Mouse (Mus musculus) CH12.LX (cell line): Measurements from ENCODE around the gene Ddr1. TPM values are rescaled to one million over a fixed set of nuclear protein-coding genes. Genes with fewer than 3 reads are reported as not detected.

Experiments used
- DNase-seq: peaks from one replicate; pipeline ENCODE4 v3.0.0-alpha.2; 2013; ENCODE audit errors: extremely low read depth
- H3K27ac ChIP-seq: 2 replicates; pipeline ENCODE4 v1.5.1; 2012; ENCODE audit warnings: low read depth, mild to moderate bottlenecking, control low read depth, moderate library complexity; ENCODE audit not compliant: insufficient read depth
- H3K27me3 ChIP-seq: replicated peaks from 2 replicates; pipeline ENCODE3; 2012; ENCODE audit warnings: inconsistent platforms
- H3K36me3 ChIP-seq, 2 experiments: replicated peaks in 1 of 2; 2 replicates each; pipeline versions ENCODE3 to v1.6.1; 2012; ENCODE audit warnings: inconsistent platforms in 1 of 2, low read length in 1 of 2, mild to moderate bottlenecking in 1 of 2, mixed read lengths in 1 of 2, moderate library complexity in 1 of 2; ENCODE audit not compliant: control insufficient read depth in 1 of 2, insufficient read depth in 1 of 2
- H3K4me1 ChIP-seq, 2 experiments: 2 replicates each; pipeline ENCODE4 v1.6.1; 2012; ENCODE audit warnings: inconsistent platforms in 1 of 2, moderate library complexity in 1 of 2; ENCODE audit not compliant: insufficient read depth in 2 of 2, control insufficient read depth in 1 of 2
- H3K4me2 ChIP-seq: 2 replicates; pipeline ENCODE4 v1.6.1; 2012; ENCODE audit warnings: low read depth, mild to moderate bottlenecking, control low read depth; ENCODE audit not compliant: poor library complexity, insufficient read depth, severe bottlenecking
- H3K4me3 ChIP-seq, 3 experiments: fragments of 150-350 bp in 1 of 3; sonication (generic) in 1 of 3; replicated peaks in 1 of 3; 2 replicates each; pipeline versions ENCODE3 to v1.5.1; 2011 to 2012; ENCODE audit warnings: low read depth in 2 of 3, low read length in 2 of 3, mild to moderate bottlenecking in 2 of 3, moderate library complexity in 2 of 3, control low read depth in 1 of 3, improper control_type of control experiment in 1 of 3, inconsistent platforms in 1 of 3, mixed read lengths in 1 of 3; ENCODE audit not compliant: poor library complexity in 1 of 3
- H3K79me2 ChIP-seq: replicated peaks from 2 replicates; pipeline ENCODE4 v1.6.1; 2012; ENCODE audit warnings: mild to moderate bottlenecking, moderate library complexity; ENCODE audit not compliant: control insufficient read depth, poor library complexity, insufficient read depth, severe bottlenecking; ENCODE audit errors: extremely low read depth
- H3K9ac ChIP-seq: 2 replicates; pipeline ENCODE4 v1.6.1; 2012; ENCODE audit warnings: low read depth, mild to moderate bottlenecking, control low read depth, moderate library complexity; ENCODE audit not compliant: insufficient read depth
- H3K9me3 ChIP-seq: replicated peaks from 2 replicates; pipeline ENCODE3; 2012; ENCODE audit warnings: low read length, inconsistent platforms, mixed read lengths
- CHD1 ChIP-seq: IDR thresholded peaks from 2 replicates; pipeline ENCODE4 v1.6.1; 2012; ENCODE audit warnings: low read depth, low read length, improper control_type of control experiment, inconsistent platforms
- CTCF ChIP-seq, 2 experiments: IDR thresholded peaks in 1 of 2; conservative IDR thresholded peaks in 1 of 2; 2 replicates each; pipeline ENCODE4 v1.5.1; 2011 to 2012; ENCODE audit warnings: low read depth in 2 of 2, low read length in 2 of 2, improper control_type of control experiment in 1 of 2, inconsistent platforms in 1 of 2, mild to moderate bottlenecking in 1 of 2, moderate library complexity in 1 of 2
- E2F4 ChIP-seq: IDR thresholded peaks from 2 replicates; pipeline ENCODE4 v1.6.1; 2011; ENCODE audit warnings: low read depth, low read length, improper control_type of control experiment; ENCODE audit not compliant: insufficient replicate concordance
- ELF1 ChIP-seq: IDR thresholded peaks from 2 replicates; pipeline ENCODE4 v1.6.1; 2014; ENCODE audit warnings: low read depth, mild to moderate bottlenecking, inconsistent platforms, low read length, improper control_type of control experiment
- EP300 ChIP-seq: IDR thresholded peaks from 2 replicates; pipeline ENCODE4 v1.6.1; 2011; ENCODE audit warnings: low read length, improper control_type of control experiment
- ETS1 ChIP-seq: conservative IDR thresholded peaks from 2 replicates; pipeline ENCODE4 v1.6.1; 2012; ENCODE audit warnings: low read depth, mild to moderate bottlenecking, inconsistent platforms, low read length, improper control_type of control experiment, moderate library complexity
- HCFC1 ChIP-seq: IDR thresholded peaks from 2 replicates; pipeline ENCODE4 v1.6.1; 2012; ENCODE audit warnings: low read depth, mild to moderate bottlenecking, inconsistent platforms, low read length, improper control_type of control experiment
- IRF4 ChIP-seq: IDR thresholded peaks from 2 replicates; pipeline ENCODE4 v1.6.1; 2014; ENCODE audit warnings: low read depth, mild to moderate bottlenecking, inconsistent platforms, low read length, improper control_type of control experiment
- JUN ChIP-seq: IDR thresholded peaks from 2 replicates; pipeline ENCODE4 v1.6.1; 2011; ENCODE audit warnings: low read depth, mild to moderate bottlenecking, low read length, improper control_type of control experiment, moderate library complexity; ENCODE audit not compliant: insufficient read depth
- JUND ChIP-seq: conservative IDR thresholded peaks from 2 replicates; pipeline ENCODE4 v1.6.1; 2011; ENCODE audit warnings: low read depth, low read length, improper control_type of control experiment
- KAT2A ChIP-seq: IDR thresholded peaks from 2 replicates; pipeline ENCODE4 v1.6.1; 2012; ENCODE audit warnings: low read length, improper control_type of control experiment, inconsistent platforms; ENCODE audit not compliant: insufficient replicate concordance
- MAX ChIP-seq: IDR thresholded peaks from 2 replicates; pipeline ENCODE4 v1.6.1; 2011; ENCODE audit warnings: low read length, improper control_type of control experiment
- MXI1 ChIP-seq: IDR thresholded peaks from 2 replicates; pipeline ENCODE4 v1.6.1; 2011; ENCODE audit warnings: mild to moderate bottlenecking, low read depth, low read length, improper control_type of control experiment
- MYC ChIP-seq: IDR thresholded peaks from 2 replicates; pipeline ENCODE4 v1.6.1; 2011; ENCODE audit warnings: low read depth, mild to moderate bottlenecking, improper control_type of control experiment, low read length
- NELFE ChIP-seq: IDR thresholded peaks from 2 replicates; pipeline ENCODE4 v1.6.1; 2011; ENCODE audit warnings: low read depth, low read length, improper control_type of control experiment
- NRF1 ChIP-seq: IDR thresholded peaks from 2 replicates; pipeline ENCODE4 v1.6.1; 2014; ENCODE audit warnings: low read depth, mild to moderate bottlenecking, inconsistent platforms, low read length, improper control_type of control experiment, moderate library complexity
- PAX5 ChIP-seq: IDR thresholded peaks from 2 replicates; pipeline ENCODE4 v1.6.1; 2012; ENCODE audit warnings: low read length, inconsistent platforms, mixed read lengths
- POLR2AphosphoS2 ChIP-seq: IDR thresholded peaks from 2 replicates; pipeline ENCODE4 v1.6.1; 2011; ENCODE audit warnings: low read depth, low read length, improper control_type of control experiment
- RAD21 ChIP-seq: IDR thresholded peaks from 2 replicates; pipeline ENCODE4 v1.6.1; 2011; ENCODE audit warnings: low read depth, mild to moderate bottlenecking, low read length, improper control_type of control experiment, moderate library complexity
- RCOR1 ChIP-seq: conservative IDR thresholded peaks from 2 replicates; pipeline ENCODE4 v1.6.1; 2012; ENCODE audit warnings: low read depth, mild to moderate bottlenecking, inconsistent platforms, low read length, improper control_type of control experiment
- SIN3A ChIP-seq: IDR thresholded peaks from 2 replicates; pipeline ENCODE4 v1.6.1; 2012; ENCODE audit warnings: low read length, improper control_type of control experiment, inconsistent platforms
- SMC3 ChIP-seq: IDR thresholded peaks from 2 replicates; pipeline ENCODE4 v1.6.1; 2011; ENCODE audit warnings: low read depth, low read length, improper control_type of control experiment
- USF2 ChIP-seq: conservative IDR thresholded peaks from 2 replicates; pipeline ENCODE4 v1.6.1; 2011; ENCODE audit warnings: low read depth, low read length, improper control_type of control experiment
- ZC3H11A ChIP-seq: IDR thresholded peaks from 2 replicates; pipeline ENCODE4 v1.6.1; 2012; ENCODE audit warnings: low read depth, mild to moderate bottlenecking, inconsistent platforms, low read length, improper control_type of control experiment
- ZKSCAN1 ChIP-seq: IDR thresholded peaks from 2 replicates; pipeline ENCODE4 v1.6.1; 2012; ENCODE audit warnings: low read depth, inconsistent platforms, low read length, improper control_type of control experiment, borderline replicate concordance
- ZMIZ1 ChIP-seq: IDR thresholded peaks from 2 replicates; pipeline ENCODE4 v1.6.1; 2012; ENCODE audit warnings: low read depth, mild to moderate bottlenecking, inconsistent platforms, low read length, improper control_type of control experiment
- ZNF384 ChIP-seq: IDR thresholded peaks from 2 replicates; pipeline ENCODE4 v1.6.1; 2012; ENCODE audit warnings: low read depth, low read length, improper control_type of control experiment, inconsistent platforms
- dilution Hi-C: fragments of 300-500 bp; cut with MboI; formaldehyde crosslinking; loops from 2 replicates; pipeline ENCODE4 v1.14.3; 2020; ENCODE audit warnings: low sequenced_read_pairs; ENCODE audit not compliant: extremely low pct_unique_long_range_greater_than_20kb, extremely low pct_ligation_motif_present
- in situ Hi-C: fragments of 300-500 bp; cut with MboI; formaldehyde crosslinking; loops from 3 replicates; pipeline ENCODE4 v1.14.3; 2019; ENCODE audit warnings: low sequenced_read_pairs, low pct_ligation_motif_present, low pct_unique_long_range_greater_than_20kb, mixed read lengths
- polyA plus RNA-seq: library from polyadenylated mRNA; unstranded; fragments of >175 nt; gene quantifications from 2 replicates; pipeline ENCODE4 v1.2.1, GENCODE M21; 2012; ENCODE audit warnings: low read depth; ENCODE audit not compliant: insufficient read length
- total RNA-seq, 2 experiments: library from RNA; depleted of rRNA; stranded (reverse); fragments of 300-350 nt in 1 of 2; fragments of >200 nt in 1 of 2; gene quantifications; 2 replicates each; pipeline ENCODE4 v1.2.3; 2012 to 2014

The Ddr1 gene
- total and polyA plus RNA-seq, 3 experiments: 0.83 to 3.6 (median 3.1) TPM

DNA sequence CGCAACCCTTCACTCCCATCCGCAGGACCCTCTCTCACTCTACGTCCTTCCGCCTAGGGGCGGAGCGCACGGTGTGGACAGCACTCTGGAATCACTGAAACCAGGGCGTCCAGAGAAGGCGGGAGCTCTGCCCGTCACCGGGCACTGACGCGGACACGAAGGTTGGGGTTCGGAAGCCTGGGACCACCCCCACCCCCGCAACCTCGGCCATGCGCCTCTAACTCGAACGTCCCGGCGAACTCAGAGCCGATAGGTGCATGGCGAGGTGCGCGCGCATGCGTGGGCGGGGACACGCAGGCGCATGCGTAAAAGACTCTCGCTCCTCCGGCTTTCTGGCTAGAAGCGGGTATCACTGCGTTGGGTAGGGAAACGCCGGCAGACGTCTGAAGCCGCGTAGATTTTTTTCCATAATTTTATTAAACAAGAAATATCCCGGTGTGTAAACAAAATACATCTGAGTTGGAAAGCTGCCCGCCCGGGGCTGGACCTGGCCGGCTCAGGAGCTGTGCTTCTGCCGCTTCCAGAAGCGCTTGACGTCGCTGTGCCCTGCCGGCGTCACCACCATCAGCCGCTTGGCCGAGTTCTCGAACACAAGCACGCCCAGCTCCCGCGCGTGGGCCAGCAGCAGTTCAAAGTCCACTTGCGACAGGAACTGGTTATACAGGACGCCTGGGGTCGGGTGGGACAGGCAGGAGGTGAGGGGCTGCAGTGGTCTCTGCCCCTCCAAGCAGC is 36.9 kb downstream of the Ddr1 start, which contains the start of gene Vars2 (continued):
- TF ChIP-seq EP300 (no peak), JUND (no peak), POLR2AphosphoS2 (peak; percentile 96), ZMIZ1 (peak; percentile 72), MAX (peak; percentile 90), PAX5 (no peak), CTCF (conservative IDR thresholded peaks at IDR 0.05 in 1 of 2, IDR thresholded peaks at IDR 0.05 in 1 of 2; ENCODE audit: low read depth in 2 of 2, low read length in 2 of 2) (no peak; a peak in 1 of 4 replicates), E2F4 (no peak), USF2 (no peak), CHD1 (no peak), ETS1 (no peak), HCFC1 (peak; percentile 67), KAT2A (no peak), NELFE (peak; percentile 94), NRF1 (peak; percentile 99), ZC3H11A (no peak)

- H3K4me3 ChIP-seq: peak overlapping the region; percentile 79 to 93 (median 87)
Measured at GRCm38 (mm10) chr17:35666851-35667256, 37.6 kb downstream of the Ddr1 start.

GRCm38 (mm10) chr17:35665957-35666515 is 38.4 kb downstream of the Ddr1 start:
- DNase-seq: peak; percentile 83
- Histone ChIP-seq H3K4me2 (no peak overlapping the region), H3K36me3 (peaks cover 54 to 74% of the 10 kb centered on the region in 2 experiments), H3K4me1 (peaks cover 7 to 17% of the 10 kb centered on the region in 2 experiments), H3K9me3 (no peaks in the 10 kb centered on the region)
- in situ Hi-C loops: no loop called here
- TF ChIP-seq MAX: peak; percentile 53; the same call in 1 of the 2 replicates
- no peak for TF ChIP-seq RCOR1
- no peak for TF ChIP-seq ZNF384
- 0 out of 2 replicates have a peak, but pooled peaks have one; percentile 49 for TF ChIP-seq MYC
- peak; percentile 74 for TF ChIP-seq RAD21
- TF ChIP-seq JUN: no peak
- 0 out of 2 replicates have a peak, but pooled peaks have one; percentile 17 for TF ChIP-seq IRF4
- TF ChIP-seq MXI1: peak; percentile 65; the same call in 1 of the 2 replicates
- TF ChIP-seq ZKSCAN1: no peak
- no peak for TF ChIP-seq ZMIZ1
- peak; percentile 64 for TF ChIP-seq SMC3
- TF ChIP-seq ZC3H11A: no peak
- peak in 1 of 2 experiments; percentile 84; a peak in 2 of 4 replicates for TF ChIP-seq CTCF (conservative IDR thresholded peaks at IDR 0.05 in 1 of 2, IDR thresholded peaks at IDR 0.05 in 1 of 2; ENCODE audit: low read depth in 2 of 2, low read length in 2 of 2)
- peak; percentile 64 for TF ChIP-seq ELF1
- no peak for TF ChIP-seq USF2
- TF ChIP-seq, all 38 proteins: peak for 8
- H3K4me3 ChIP-seq: no peak overlapping the region
- H3K9ac ChIP-seq: no peak overlapping the region
- dilution Hi-C loops: no loop called here
- no peak overlapping the region for H3K27ac ChIP-seq
- no peaks in the 10 kb centered on the region for H3K79me2 ChIP-seq
- H3K27me3 ChIP-seq: no peaks in the 10 kb centered on the region

More at GRCm38 (mm10) chr17:35666851-35667256, 37.6 kb downstream of the Ddr1 start:
- no peaks in the 10 kb centered on the region for H3K9me3 ChIP-seq
- peak overlapping the region; percentile 26 for H3K4me2 ChIP-seq
- H3K36me3 ChIP-seq: peaks cover 48 to 71% of the 10 kb centered on the region in 2 experiments
- DNase-seq: peak; percentile 55
- dilution Hi-C loops: no loop called here
- peak; percentile 65 for TF ChIP-seq NRF1
- peak; percentile 52; the same call in 1 of the 2 replicates for TF ChIP-seq SIN3A
- TF ChIP-seq MAX: no peak
- in situ Hi-C loops: no loop called here
- no peaks in the 10 kb centered on the region for H3K27me3 ChIP-seq
- peaks cover 7 to 21% of the 10 kb centered on the region in 2 experiments for H3K4me1 ChIP-seq
- H3K27ac ChIP-seq: peak overlapping the region; percentile 33
- no peaks in the 10 kb centered on the region for H3K79me2 ChIP-seq
- H3K9ac ChIP-seq: peak overlapping the region; percentile 80
